Mouse (Mus musculus) thymus, adult 2 months (tissue): ENCODE results near the gene Atxn3. TPM values are rescaled to one million over a fixed set of nuclear protein-coding genes. Genes with fewer than 3 reads are reported as not detected.

Experiments used
- DNase-seq: peaks from one replicate; pipeline ENCODE4 v3.0.0; 2021
- H3K27ac ChIP-seq: fragments of 200-500 bp; 2 replicates; pipeline ENCODE4 v1.5.1; 2012; ENCODE audit warnings: low read length, control low read depth; ENCODE audit not compliant: control insufficient read depth, insufficient read depth
- H3K27me3 ChIP-seq: fragments of 200-500 bp; 2 replicates; pipeline ENCODE4 v1.6.1; 2012; ENCODE audit warnings: mild to moderate bottlenecking, low read length, moderate library complexity, mixed read lengths; ENCODE audit not compliant: control insufficient read depth, insufficient read depth
- H3K36me3 ChIP-seq: fragments of 200-500 bp; 2 replicates; pipeline ENCODE4 v1.6.1; 2012; ENCODE audit warnings: mild to moderate bottlenecking, low read length, moderate library complexity; ENCODE audit not compliant: control insufficient read depth, insufficient read depth
- H3K4me1 ChIP-seq: fragments of 200-500 bp; replicated peaks from 2 replicates; pipeline ENCODE4 v1.6.1; 2012; ENCODE audit warnings: low read length; ENCODE audit not compliant: control insufficient read depth, insufficient read depth
- H3K4me3 ChIP-seq: fragments of 200-500 bp; 2 replicates; pipeline ENCODE4 v1.5.1; 2012; ENCODE audit warnings: mild to moderate bottlenecking, low read length, control low read depth, moderate library complexity; ENCODE audit not compliant: control insufficient read depth, insufficient read depth
- CTCF ChIP-seq: fragments of 200-500 bp; IDR thresholded peaks from 2 replicates; pipeline ENCODE4 v1.5.1; 2012; ENCODE audit warnings: mild to moderate bottlenecking, control low read depth, low read length, moderate library complexity, borderline replicate concordance; ENCODE audit not compliant: control insufficient read depth, poor library complexity, insufficient read depth; ENCODE audit errors: extremely low read depth
- POLR2A ChIP-seq: fragments of 200-500 bp; IDR thresholded peaks from 2 replicates; pipeline ENCODE4 v1.6.1; 2012; ENCODE audit warnings: mild to moderate bottlenecking, low read length, control low read depth, moderate library complexity; ENCODE audit not compliant: control insufficient read depth, poor library complexity, insufficient read depth; ENCODE audit errors: extremely low read depth
- WGBS: fragments of 180-500 bp; shearing (Covaris S2); methylation state at CpG from one replicate; pipeline ENCODE4 v1.1.7; 2018; 5-methylcytosine and 5-hydroxymethylcytosine counted together
- polyA plus RNA-seq: library from polyadenylated mRNA; depleted of rRNA; stranded (reverse); fragments of >200 nt; gene quantifications from 2 replicates; pipeline ENCODE4 v1.2.3, GENCODE M21; 2012; rRNA removed

Gene Atxn3
- polyA plus RNA-seq: 5.5 and 6.0 TPM in 2 replicates

DNA sequence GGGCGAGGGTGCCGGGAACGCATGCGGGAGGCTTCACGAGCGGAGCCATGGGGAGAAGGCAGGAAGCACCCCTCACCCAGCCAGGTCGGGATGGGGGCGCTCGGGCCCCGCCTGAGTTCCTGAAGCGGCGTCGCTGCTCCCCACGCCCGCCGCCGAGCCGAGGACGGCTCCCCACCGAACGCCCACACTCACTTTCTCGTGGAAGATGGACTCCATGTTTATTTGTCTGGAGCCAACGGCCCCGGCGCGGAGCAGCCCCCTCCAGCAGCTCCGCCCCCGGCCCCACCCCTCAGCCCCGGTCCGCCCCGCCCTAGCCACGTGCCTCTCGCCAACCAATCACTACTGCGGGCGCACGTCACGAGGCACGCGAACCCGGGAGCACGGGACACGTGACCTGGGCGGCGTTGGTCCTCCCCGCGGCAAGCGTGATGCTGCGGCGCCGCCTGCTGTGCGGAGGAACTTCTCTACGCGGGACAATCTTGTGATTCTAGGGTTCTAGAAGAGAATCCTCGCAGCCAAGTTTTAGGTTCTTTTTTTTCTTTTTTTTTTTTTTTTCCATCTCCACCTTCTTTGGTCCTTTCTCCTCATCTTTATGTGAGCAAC, at the start of gene Atxn3:
Gene Atxn3 (minus strand): TSS at position 305 of the 603 bp plus-strand sequence.
- H3K36me3 ChIP-seq: no peaks in the 10 kb centered on the region
- H3K4me3 ChIP-seq: peak within 1 kb of the TSS; percentile 77
- WGBS: under 1% methylated on average over 54 of the region's 54 CpGs
- H3K27ac ChIP-seq: no peak within 1 kb of the TSS
- TF ChIP-seq CTCF (peak; percentile 78; the same call in 1 of the 2 replicates), POLR2A (peak; percentile 59)
- H3K4me1 ChIP-seq: no peaks in the 10 kb centered on the region
- H3K27me3 ChIP-seq: no peaks in the 10 kb centered on the region
- DNase-seq: peak; percentile 98

DNA sequence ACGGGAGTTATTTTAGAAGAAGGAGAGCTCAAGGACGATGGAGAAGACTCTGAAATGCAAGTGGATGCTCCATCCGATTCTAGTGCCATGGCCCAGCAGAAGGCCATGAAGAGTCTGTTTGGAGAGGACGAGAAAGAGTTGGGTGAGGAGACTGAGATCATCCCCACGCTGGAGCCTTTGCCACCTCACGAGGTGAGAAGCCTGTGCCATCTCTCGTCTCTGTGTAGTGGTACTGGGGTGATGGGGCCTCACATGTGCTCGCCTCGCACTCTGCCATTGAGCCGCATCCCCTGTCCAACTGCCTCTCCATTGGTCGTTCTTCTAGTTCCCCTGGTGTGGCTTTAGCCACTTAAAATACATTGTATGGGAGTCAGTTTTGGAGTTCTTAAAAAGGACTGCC, 42.7 kb upstream of the Atxn3 start:
- 95% methylated on average over 11 of the region's 11 CpGs for WGBS
- H3K27ac ChIP-seq: no peak overlapping the region
- TF ChIP-seq CTCF (no peak), POLR2A (no peak)
- H3K36me3 ChIP-seq: peaks cover 74% of the 10 kb centered on the region
- no peak overlapping the region for H3K4me3 ChIP-seq
- H3K27me3 ChIP-seq: no peaks in the 10 kb centered on the region
- H3K4me1 ChIP-seq: no peaks in the 10 kb centered on the region
- no peak for DNase-seq

DNA sequence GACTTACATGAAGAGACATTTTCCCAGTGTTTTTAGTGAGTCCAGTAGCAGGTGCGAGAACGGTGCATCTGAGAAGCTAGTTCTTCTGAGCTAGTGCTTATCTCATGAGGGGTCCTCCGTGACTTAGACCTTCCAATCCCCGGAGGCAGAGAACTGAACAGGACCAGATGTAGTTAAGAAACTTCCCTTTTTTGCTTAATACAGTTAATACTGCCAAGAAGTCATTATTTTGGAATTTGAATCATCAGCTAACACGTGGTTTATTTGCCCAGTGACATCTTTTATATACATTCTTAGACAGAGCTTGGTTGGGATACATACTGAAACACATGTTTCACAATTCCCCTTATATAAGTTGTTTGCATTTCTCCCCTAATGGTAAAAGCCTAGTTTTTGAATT, 40.9 kb upstream of the Atxn3 start:
- no peak for TF ChIP-seq POLR2A
- no peak overlapping the region for H3K4me3 ChIP-seq
- no peak for DNase-seq
- peaks cover 78% of the 10 kb centered on the region for H3K36me3 ChIP-seq
- no peaks in the 10 kb centered on the region for H3K4me1 ChIP-seq
- no peak overlapping the region for H3K27ac ChIP-seq
- H3K27me3 ChIP-seq: no peaks in the 10 kb centered on the region
- WGBS: 94% methylated on average over 5 of the region's 5 CpGs

DNA sequence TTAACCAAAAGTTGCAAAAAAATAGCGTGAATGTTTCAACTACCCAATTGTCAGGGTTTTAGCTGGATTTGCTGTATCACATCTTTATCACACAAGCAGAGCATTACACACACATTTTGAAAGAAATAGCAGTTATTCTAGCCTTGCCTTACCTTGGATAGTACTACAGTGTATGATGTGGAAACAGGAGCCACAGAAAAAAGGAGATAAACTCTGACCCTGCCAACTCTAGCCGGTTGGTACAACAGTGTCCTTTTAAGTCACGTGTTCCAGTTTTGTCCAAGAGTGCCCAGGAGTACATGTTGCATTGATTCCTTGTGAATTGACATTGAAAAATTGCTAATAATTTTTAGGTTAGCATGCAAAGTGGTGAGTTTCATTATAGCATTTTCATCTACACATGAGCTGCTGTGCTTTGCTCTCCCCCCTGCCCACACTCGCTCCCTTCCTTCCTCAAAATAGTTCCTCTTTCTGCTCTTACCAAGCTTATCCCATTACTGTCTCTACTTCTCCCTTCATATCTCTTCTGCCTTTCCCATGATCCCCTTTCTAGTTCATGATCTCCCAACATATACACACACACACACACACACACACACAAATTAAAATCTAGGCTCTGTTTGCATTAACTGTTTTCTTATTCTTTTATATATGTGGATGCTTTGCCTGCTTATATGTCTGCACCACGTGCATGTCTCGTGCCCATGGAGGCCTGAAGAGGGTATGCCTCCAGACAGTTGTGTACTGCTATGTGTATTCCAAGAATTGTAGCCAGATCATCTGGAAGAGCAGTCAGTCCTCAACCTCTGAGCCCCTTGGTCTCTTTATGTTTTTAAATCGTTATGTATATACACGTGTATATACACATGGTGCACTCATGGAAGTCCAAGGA, 36.8 kb upstream of the Atxn3 start:
- H3K4me1 ChIP-seq: no peaks in the 10 kb centered on the region
- no peak for TF ChIP-seq POLR2A
- no peak for TF ChIP-seq CTCF
- H3K4me3 ChIP-seq: no peak overlapping the region
- no peaks in the 10 kb centered on the region for H3K27me3 ChIP-seq
- H3K27ac ChIP-seq: no peak overlapping the region
- WGBS: 78% methylated on average over 8 of the region's 8 CpGs
- H3K36me3 ChIP-seq: peaks cover 69% of the 10 kb centered on the region
- no peak for DNase-seq

DNA sequence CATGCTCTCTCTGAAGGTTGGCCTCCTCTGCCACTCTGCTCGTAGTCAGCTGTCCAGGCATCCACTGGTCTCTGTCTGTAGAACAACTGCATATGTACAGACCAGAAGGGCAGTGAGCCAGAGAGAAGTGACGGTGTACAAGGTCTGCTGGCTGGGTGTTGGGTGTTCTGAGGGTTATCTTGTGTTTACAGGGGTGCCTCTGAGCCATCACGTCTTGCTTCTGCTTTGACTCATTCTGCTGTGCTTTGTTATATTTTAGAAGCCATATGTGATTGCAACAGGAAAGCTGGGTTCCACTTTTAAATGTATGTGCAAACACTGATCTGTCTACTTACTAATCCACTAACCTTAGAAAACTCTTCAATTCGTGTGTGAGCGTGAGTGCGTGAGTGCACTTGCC, 29.6 kb upstream of the Atxn3 start:
- no peaks in the 10 kb centered on the region for H3K4me1 ChIP-seq
- TF ChIP-seq POLR2A: no peak
- TF ChIP-seq CTCF: no peak
- 98% methylated on average over 6 of the region's 6 CpGs for WGBS
- no peak for DNase-seq
- H3K4me3 ChIP-seq: no peak overlapping the region
- H3K36me3 ChIP-seq: peaks cover 76% of the 10 kb centered on the region
- no peak overlapping the region for H3K27ac ChIP-seq
- no peaks in the 10 kb centered on the region for H3K27me3 ChIP-seq

DNA sequence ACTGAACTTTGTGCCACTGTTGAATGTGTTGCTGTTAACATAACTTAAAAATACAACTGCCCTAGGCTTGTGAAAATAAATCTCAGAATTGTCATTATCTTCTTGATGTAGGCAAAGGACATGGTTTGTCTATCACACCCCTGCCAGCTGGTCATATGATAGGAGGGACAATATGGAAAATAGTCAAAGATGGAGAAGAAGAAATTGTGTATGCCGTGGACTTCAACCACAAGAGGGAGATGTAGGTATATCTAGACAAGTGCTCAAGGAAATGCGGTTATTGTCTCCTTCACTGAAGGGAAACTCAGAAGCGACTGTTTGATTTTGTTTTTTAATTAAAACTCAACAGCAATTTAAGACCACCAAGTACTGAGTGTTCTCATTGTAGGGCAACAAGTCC, 27.1 kb upstream of the Atxn3 start:
- no peak overlapping the region for H3K4me3 ChIP-seq
- no peaks in the 10 kb centered on the region for H3K27me3 ChIP-seq
- no peaks in the 10 kb centered on the region for H3K4me1 ChIP-seq
- peaks cover 60% of the 10 kb centered on the region for H3K36me3 ChIP-seq
- no peak for TF ChIP-seq CTCF
- TF ChIP-seq POLR2A: no peak
- DNase-seq: no peak
- 34% methylated on average over 3 of the region's 3 CpGs for WGBS
- no peak overlapping the region for H3K27ac ChIP-seq
